Mouse (Mus musculus) thymus, postnatal 36 days (tissue): ENCODE data around the gene Abcb8.

Source experiments
- DNase-seq, 2 experiments: peaks; one replicate each; pipeline ENCODE4 v3.0.0; 2022; ENCODE audit warnings: mixed read lengths in 2 of 2

The Abcb8 gene

DNA sequence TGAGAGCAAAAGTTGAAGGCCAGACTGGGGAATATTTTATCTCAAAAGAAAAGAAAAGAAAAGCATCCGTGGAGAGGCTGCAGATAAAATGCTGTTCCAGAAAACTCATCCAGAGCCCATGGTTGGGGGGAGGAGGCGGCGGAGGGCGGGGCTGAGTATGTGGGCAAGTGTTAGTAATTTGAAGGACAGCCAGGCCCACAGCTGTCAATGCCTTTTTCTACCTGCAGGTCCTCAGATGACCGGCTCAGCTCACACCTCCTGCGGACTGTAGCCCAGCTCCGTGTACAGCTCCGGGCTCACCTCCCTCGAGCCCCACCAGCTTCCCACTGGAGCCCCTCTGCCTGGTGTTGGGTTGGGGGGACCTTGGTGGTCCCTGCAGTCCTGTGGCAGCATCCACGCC is 6.2 kb downstream of the Abcb8 start:
- no peak for DNase-seq

DNA sequence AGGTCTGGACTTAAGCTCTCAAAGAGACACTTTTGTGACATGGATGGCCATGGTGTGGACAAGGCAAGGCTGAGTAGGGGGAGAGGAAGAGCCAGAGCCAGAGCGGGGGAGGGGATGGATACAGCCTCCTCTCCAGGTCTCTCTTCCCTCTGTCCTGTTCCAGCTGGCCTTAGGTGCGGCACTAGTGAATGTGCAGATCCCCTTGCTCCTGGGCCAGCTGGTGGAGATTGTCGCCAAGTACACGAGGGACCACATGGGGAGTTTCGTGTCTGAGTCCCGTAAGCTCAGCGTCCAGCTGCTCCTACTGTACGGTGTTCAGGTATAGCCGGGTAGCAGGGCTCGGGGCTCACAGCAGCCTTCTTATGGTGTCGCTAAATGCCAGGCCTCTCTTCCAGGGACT is 6.9 kb downstream of the Abcb8 start:
- DNase-seq: no peak

DNA sequence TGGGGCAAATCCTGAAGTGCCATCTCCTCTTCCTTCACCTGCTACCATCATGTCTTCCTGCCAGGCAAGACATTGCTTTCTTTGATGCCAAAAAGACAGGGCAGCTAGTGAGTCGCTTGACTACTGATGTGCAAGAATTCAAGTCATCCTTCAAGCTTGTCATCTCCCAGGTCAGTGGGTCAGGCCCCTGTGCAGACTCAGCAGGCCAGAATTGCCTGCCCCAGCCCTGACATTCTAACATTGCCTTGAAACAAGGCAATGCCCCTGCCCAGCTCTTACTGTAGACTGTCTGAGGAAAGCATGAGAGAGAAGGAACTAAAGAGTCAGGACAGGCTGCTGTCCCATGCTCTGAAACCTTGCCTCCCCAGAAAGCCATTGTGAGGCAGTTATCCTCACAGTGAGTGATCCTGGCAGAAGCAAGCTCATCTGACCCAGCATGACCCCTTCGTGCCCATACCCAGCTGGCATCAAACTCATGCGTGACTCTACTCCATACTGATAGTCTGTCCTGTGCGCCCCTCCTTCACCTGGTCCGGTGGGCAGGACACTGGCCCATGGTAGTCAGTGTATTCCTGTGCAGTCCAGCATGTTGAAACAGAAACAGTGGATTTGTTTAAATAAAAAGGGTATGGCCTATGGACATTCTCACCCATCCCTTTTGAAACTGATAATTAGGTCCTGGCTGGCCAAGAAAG is 7.6 kb downstream of the Abcb8 start:
- no peak for DNase-seq

DNA sequence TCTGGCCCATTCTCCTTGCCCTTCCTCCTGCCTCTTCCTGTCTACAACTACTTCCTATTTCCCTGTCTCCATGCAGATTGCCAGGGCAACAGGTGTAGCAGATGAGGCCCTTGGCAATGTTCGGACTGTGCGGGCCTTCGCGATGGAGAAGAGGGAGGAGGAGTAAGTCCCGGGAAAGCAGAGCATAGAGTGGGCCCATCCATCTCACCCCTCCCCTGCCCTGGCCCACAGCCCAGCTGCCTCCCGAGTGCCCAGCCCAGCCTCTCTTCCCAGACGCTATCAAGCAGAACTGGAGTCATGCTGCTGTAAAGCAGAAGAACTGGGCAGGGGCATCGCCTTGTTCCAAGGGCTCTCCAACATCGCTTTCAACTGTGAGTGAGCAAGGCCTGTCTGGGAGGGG is 8.5 kb downstream of the Abcb8 start:
- DNase-seq: no peak

GRCm38 (mm10) chr5:24404594-24405360 is 11.3 kb downstream of the Abcb8 start:
- no peak for DNase-seq

DNA sequence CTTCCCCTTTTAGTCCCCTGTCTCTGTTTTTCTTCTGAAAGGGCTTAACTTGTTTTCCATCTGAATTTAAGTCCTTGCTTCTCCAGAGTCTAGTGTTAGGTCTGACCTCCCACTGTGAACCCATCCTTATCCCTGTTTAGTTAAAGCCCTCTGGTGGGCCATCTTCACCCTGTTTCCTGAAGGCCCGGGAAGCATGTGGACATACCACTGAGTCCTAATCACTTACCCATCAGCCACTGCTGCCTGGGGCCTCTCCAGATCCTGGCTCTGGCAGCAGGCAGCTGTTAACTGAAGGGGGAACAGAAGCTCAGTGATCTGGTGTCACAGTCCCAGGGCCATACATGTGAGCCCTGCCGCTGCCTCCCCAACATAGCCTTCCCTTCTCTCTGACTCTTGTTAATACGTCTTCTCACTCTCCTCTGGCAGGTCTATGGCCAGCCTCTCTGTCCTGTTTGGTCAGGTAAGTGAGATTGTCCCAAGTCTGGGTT is 12.0 kb downstream of the Abcb8 start:
- DNase-seq: no peak

- no peak for DNase-seq
Measured at GRCm38 (mm10) chr5:24408651-24409050, 15.2 kb downstream of the Abcb8 start.

GRCm38 (mm10) chr5:24409466-24409865 is 16.0 kb downstream of the Abcb8 start:
- DNase-seq: no peak

DNA sequence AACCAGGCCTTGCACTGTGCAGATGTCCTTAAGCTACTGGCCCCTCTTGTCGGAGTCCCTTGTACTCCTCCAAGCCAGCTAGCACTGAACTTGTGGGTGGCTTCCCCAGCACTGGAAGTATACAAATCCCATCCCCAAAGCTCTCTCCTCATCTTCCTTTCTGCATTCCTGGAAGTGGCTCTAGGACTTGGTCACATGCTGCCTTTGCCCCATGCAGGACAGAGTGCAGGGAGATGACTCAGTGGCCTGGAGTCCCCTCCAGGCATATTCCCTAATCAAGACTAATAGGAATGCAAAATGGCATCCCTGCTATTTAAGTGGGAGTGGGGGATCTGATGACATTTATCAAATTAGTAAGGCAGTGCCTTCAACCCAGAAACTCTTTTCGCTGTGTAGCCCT is 18.6 kb downstream of the Abcb8 start:
- no peak for DNase-seq

- no peak for DNase-seq
Measured at GRCm38 (mm10) chr5:24413042-24413693, 19.7 kb downstream of the Abcb8 start, which contains the start of gene Asic3. Gene Asic3 (plus strand): TSS chr5:24413392.

DNA sequence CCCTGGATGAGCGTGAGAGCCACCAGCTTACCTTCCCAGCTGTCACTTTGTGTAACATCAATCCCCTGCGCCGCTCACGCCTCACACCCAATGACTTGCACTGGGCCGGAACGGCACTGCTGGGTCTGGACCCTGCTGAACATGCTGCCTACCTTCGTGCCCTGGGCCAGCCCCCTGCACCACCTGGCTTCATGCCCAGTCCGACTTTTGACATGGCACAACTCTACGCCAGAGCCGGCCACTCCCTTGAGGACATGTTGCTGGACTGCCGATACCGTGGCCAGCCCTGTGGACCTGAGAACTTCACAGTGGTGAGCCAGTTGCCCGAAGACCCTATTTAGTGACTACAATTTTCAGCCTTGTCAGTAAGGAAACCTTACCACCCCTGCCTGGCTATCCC is 20.5 kb downstream of the Abcb8 start:
- no peak for DNase-seq

DNA sequence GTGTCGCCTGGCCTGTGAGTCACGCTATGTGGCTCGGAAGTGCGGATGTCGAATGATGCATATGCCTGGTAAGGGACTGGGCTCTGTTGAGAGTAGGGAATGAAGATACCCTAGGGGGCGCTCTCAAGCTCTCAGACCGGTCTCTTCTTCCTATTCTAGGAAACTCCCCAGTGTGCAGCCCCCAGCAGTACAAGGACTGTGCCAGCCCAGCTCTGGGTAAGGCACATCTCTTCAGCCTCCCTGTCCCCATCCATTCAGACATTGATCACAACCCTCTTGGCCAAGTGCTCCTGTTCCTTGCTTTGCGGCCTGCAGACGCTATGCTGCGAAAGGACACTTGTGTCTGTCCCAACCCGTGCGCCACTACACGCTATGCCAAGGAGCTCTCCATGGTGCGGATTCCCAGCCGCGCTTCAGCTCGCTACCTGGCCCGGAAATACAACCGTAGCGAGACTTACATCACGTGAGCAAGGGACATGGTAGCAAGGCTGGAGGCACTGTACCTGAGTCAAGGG is 22.8 kb downstream of the Abcb8 start:
- peak; percentile 60 to 66 for DNase-seq

DNA sequence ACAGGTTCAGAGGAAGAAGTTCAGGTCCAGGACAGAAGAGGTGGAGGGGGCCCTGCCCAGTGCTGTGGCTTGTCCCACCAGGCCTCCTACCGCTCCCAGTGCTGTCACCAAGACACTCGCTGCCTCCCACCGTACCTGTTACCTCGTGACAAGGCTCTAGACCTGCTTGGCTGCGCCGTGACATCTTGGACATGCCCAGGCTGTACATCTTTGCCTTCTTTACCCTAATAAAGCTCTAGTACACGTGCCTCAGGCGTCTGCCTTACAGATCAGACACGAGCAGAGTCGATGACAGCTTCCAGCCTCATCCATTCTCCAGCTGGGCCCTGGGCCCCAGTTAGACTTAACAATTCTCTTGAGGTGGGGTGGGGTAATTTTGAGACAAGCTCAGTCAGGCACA is 24.1 kb downstream of the Abcb8 start:
- no peak for DNase-seq

GRCm38 (mm10) chr5:24420381-24420780 is 26.9 kb downstream of the Abcb8 start:
- DNase-seq: no peak

DNA sequence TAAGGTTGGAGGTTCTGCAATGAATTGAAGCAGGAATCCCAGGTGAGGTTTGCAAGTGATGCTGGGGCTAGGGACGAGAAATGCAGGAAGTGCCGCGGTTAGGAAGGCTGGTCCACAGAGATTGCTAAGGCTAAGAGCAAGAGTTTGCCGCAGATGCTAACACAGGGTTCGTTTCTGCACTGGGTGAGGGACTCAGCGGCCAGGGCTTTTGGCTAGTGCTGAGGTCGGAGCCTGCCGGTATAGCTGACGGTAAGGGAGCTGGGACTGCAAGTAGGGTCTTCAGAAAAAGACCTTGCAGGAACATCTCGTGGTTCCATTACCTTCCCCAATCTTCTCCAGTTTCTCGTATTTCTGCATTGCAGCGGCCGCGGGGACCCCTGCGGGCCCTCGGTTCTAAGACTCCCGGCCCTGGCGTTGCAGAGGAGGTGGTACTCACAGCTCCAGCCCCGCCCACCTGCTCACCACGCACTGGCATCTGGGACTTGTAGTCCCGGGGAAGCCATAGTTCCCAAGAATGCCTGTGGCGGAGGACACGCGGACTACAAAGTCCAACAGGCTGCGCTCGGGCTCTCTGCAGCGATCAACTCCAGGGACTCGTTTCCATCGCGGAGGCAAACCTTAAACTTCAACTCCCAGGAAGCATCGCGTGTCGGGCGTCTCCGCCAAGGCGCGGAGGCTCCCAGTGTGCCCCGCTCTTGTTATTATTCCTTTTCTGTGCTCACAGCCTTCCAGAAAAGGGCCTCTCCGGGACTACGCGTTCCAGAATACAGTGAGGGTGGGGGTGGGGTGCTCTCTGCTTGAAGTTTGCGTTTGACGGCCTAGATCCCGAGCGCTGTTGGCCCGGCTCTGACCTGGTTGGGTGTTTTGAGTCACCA is 29.9 kb downstream of the Abcb8 start, which contains the start of the genes Cdk5 and Slc4a2:
Gene Cdk5 (minus strand): TSS at position 402 of the 875 bp plus-strand sequence.
Gene Slc4a2 (plus strand): TSS at position 709 of the 875 bp plus-strand sequence.
- DNase-seq: peak; percentile 97 to 99

DNA sequence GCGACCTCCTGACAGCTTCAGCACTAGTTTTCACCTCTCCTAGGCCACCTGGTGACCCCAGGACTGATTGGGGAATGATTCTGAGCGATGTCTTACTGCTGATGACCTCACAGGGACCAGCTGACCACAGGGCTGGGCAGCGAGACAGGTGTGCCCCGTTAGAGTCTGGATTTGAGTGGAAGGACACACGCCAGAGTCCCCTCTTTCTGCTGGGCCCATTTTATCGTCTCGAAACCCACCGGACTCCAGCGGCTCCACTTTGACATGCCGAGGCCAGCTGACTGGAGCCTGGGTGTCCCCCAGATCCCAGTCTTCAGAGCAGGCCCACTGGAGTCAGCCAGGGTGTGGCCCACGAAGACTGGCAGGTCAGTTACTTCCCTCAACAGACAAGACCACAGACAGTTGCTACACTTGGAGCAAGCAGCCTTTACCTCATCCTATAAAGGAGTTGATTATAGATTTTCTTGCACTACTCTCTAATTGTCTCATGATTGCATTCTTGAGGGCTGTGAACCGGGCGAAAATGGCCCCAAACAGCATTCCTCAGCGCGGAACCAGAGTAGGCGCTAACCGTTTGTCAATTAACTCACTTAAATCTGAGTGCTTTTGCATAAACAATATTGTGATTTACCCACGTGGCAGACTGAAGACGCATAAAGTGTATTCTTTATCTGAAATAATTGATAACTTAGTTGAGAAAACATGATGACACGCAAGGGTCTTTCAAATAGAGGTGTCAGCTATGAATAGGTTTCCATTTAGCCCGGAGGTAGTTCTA is 30.7 kb downstream of the Abcb8 start:
- no peak for DNase-seq

DNA sequence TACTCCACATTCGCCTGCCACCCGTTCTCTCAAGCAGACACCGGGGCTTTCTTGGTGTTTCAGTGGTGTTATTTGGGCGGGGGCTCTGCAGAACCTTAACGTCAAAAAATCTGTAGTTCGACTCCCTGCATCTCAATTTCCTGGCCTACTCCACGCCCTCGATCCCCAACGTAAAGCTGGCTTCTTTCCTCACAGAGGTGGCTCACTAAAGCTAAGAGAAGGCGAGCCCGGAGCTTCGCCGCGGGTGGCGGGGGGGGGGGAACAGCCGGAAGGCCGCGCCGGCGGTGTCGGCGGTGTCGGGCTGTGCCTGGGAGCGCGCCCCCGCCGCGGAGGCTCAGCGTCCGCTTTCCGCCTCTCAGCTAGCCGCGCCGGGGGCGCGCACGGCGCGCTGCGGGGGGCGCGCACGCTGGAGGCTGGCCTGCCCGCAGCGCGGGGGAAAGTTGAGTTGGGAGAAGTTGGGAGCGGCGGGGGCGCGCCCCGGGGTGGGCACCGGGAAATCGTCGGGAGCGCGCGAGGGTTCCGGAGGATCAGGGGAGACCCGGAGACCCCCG is 31.5 kb downstream of the Abcb8 start:
- DNase-seq: peak; percentile 85 to 90

DNA sequence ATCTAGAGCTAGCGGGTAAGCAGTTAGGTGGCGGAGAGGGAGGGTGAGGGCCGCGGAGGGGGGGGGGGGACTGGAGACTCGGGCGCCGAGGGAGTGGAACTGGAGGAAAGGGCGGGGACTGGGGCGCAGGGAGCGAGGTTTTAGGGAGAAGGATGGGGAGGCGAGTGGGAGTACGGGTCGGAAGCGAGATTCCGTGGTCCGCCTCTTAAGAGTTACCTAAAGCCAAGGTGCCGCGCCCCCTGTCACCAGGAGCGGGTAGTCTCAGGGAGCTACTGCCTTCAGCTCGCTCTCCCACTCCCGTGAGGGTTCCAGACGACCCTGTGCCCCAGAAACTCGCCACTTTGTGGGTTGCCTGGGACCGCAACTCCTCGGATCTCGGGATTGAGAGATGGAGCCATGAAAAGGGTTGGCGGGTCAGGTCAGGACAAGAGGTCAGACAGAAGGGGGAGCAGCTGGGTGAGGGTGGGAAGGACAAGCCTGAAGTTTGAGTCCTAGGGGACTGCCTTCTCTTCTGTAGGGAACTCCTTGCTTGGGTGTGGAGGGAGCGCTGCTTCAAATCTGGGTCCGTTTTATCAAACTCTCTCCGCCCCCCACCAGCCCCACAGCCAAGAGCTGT is 32.1 kb downstream of the Abcb8 start:
- peak; percentile 75 to 79 for DNase-seq

DNA sequence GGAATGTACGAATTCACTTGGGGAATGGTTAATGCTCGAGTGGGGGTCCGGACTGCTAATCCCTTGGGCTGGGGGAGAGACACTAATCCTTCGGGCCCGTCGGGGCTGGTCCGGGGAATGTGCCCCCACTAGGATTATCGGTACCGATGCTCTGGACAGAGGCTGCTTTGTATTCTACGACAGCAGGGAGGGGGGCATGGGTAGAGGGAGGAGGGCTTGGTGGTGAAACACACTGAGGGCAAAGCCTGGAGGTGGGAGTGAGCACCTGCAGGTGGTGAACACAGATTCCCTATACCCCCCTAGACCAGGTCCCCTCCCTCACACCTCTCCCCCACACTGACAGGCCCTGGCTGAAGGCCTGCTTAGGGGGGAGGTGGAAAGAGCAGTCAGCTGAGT is 32.6 kb downstream of the Abcb8 start:
- peak in 1 of 2 experiments; percentile 51 for DNase-seq

DNA sequence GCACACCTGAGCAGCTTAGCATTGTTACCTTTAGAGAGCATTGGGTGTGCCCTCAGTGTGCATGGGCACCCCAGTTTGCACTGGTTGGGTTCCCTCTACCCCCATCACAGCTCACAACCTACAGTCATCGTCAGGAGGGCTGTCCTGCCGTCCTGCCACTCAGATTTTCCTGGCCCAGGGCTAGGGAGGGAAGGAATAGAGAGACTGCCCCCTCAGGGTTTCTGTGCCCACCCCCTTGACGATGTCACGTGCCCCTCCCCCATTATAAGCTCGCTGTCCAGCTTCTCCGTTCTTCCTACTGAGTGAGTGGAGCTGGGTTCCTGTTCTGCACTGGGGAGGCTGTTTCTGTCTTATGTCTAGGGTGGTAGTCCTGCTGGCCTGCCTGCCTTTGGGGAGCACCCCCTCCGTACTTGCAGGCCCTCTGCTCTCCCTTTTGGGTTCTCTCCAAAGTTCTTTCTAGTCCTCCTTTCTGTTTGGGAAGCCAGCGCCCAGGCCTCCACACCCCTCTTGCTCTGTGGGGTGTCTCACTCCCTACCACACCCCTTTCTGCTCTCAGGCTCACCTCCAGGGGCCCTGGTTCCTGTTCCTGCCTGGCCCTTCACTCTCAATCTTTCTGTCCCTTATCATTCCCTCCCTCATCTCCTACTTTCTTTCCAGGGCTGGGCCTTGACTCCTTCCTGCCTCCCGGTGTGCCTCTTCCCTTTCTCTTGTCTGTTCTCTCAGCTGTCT is 33.3 kb downstream of the Abcb8 start:
- no peak for DNase-seq
